Mouse (Mus musculus): Measurements from ENCODE around the gene Eml3. TPM values are rescaled to one million over a fixed set of nuclear protein-coding genes. Genes with fewer than 3 reads are reported as not detected.
A peak's percentile ranks its signal among the peaks of the same experiment; 100 is the strongest.
"Not testable (repeated sequence)": the region's sequence is repeated elsewhere in the genome, so short reads cannot be mapped to it uniquely, and the experiment has no call there.

Gene Eml3
- polyA plus RNA-seq, 1 experiment from 2014 or later, result 33.5 TPM

DNA sequence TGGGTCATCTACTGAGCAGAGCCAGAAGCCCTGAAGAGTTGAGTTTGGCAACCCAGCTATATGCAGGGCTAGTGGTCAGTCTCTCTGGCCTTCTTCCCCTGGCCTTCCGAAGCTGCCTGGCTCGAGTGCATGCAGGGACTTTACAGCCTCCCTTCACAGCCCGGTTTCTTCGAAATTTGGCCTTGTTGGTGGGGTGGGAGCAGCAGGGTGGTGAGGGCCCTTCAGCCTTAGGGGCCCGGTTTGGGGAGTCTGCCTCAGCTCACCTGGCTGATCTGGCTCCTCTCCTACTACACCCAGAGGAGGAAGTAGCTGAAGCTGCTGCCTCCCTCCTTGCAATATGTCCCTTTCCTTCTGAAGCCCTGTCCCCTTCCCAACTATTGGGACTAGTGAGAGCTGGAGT lies 33.1 kb upstream of the Eml3 start:
- H3K9ac ChIP-seq; ATAC-seq (replicated peaks; ENCODE audit: low FRiP score); H3K9me3 ChIP-seq (replicated peaks); H3K27ac ChIP-seq; H3K4me2 ChIP-seq; H3K4me3 ChIP-seq (replicated peaks); H3K27me3 ChIP-seq: not testable (repeated sequence)
- 87% methylated on average over 5 of the region's 5 CpGs for WGBS
- Histone ChIP-seq H3K4me1 (peaks cover 43% of the 10 kb centered on the region), H3K36me3 (peaks cover 42% of the 10 kb centered on the region)

- H3K4me1 ChIP-seq, result peaks cover 43% of the 10 kb centered on the region
- H3K4me2 ChIP-seq, result peak overlapping the region; percentile 63
- not testable (repeated sequence) for H3K27me3 ChIP-seq; H3K9me3 ChIP-seq (replicated peaks)
- ATAC-seq (replicated peaks; ENCODE audit: low FRiP score), result peak; percentile 47
- peak overlapping the region; percentile 93 for H3K27ac ChIP-seq
- peaks cover 46% of the 10 kb centered on the region for H3K36me3 ChIP-seq
- H3K4me3 ChIP-seq (replicated peaks), result peak overlapping the region; percentile 71
- H3K9ac ChIP-seq, result peak overlapping the region; percentile 46
- 19% methylated on average over 21 of the region's 21 CpGs for WGBS
These were observed 32.0 kb upstream of the Eml3 start for GRCm38 (mm10) chr19:8897211-8897864.

DNA sequence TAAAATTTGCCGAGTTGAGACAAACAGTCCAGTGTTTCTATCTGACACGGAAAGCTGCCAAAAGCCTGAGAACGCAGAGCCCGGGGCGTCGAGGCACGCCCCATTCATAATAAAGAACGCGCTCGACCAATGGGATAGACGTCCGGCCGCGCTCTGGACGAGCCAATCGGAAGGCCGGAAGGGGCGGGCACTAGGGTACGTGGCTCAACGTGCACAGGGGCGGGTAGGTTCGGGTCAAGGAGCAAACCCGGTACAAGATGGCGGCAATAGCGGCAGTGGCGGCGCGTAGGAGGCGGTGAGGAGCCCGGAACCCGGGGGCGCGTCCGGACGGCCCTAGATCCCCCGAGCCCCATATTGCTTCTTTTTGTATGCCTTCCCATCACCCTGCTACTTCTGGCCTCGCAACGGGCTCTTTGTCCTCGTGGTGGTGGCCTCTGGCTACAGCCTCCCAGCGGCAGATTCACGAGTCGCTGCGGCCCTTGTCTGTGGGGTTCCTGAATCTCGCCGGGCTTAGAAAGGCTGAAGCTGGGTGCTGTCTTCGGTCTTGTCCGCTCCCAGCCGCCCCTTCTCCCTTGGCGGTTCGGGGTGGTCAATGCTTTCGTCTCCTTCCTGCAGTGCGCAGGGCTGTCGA lies 31.4 kb upstream of the Eml3 start, which contains the start of gene Ganab:
Gene Ganab, plus strand, starts transcription at position 207 of the 631 bp plus-strand sequence.
- Histone ChIP-seq H3K9me3 (replicated peaks) (no peaks in the 10 kb centered on the region), H3K4me2 (peak within 1 kb of the TSS; percentile 63), H3K36me3 (peaks cover 51% of the 10 kb centered on the region), H3K27me3 (no peaks in the 10 kb centered on the region), H3K9ac (peak within 1 kb of the TSS; percentile 86), H3K4me3 (replicated peaks) (peak within 1 kb of the TSS; percentile 71), H3K4me1 (peaks cover 40% of the 10 kb centered on the region), H3K27ac (peak within 1 kb of the TSS; percentile 93)
- peak; percentile 98 for ATAC-seq (replicated peaks; ENCODE audit: low FRiP score)
- under 1% methylated on average over 53 of the region's 53 CpGs for WGBS

DNA sequence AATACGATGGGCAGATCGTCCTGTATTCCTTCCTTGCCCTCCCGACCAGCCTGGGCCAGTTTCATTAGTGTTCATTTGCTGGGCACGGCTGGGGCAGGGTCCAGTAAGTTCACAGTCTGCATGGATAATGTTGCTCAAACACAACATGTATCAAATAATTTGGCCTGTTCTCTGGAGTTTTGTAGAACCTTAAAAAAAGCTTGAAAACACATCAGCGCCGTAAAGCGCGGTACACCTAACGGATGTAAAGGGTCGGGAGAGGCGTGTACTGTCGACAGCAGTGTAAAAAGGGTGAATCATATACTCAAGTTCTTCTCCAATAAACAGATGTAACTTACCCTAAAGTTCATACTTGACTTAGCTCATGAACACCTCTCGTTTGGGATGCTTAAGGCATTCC lies 30.8 kb upstream of the Eml3 start:
- Histone ChIP-seq H3K9ac (peak overlapping the region; percentile 86), H3K9me3 (replicated peaks) (no peaks in the 10 kb centered on the region), H3K4me1 (peaks cover 36% of the 10 kb centered on the region), H3K4me3 (replicated peaks) (peak overlapping the region; percentile 71), H3K4me2 (peak overlapping the region; percentile 63), H3K27me3 (no peaks in the 10 kb centered on the region), H3K27ac (peak overlapping the region; percentile 93), H3K36me3 (peaks cover 57% of the 10 kb centered on the region)
- ATAC-seq (replicated peaks; ENCODE audit: low FRiP score), result no peak; the same call in 1 of the 2 replicates
- 3% methylated on average over 13 of the region's 13 CpGs for WGBS

DNA sequence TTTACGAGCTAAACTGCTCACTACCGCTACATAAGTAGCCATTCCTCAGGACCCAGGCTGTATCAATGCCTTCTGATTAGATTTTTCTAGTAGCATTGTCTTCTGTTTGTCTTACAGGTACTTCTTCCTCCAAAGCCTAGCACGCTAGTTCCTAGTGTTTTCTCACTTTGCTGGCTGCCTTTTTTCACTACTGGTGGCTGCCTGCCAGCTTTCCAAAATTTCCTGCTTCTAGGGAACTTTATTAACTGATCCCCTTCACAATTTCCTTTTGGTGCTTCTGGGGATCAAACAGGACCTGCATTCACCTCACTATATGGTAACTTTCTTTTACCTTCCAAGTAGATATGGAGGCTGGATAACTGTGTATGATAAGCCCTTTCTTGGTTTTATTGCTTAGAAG lies 30.3 kb upstream of the Eml3 start:
- Histone ChIP-seq H3K27ac (no peak overlapping the region), H3K36me3 (peaks cover 62% of the 10 kb centered on the region), H3K4me2 (peak overlapping the region; percentile 63), H3K9ac (peak overlapping the region; percentile 86), H3K27me3 (no peaks in the 10 kb centered on the region), H3K9me3 (replicated peaks) (no peaks in the 10 kb centered on the region), H3K4me3 (replicated peaks) (peak overlapping the region; percentile 71), H3K4me1 (peaks cover 31% of the 10 kb centered on the region)
- ATAC-seq (replicated peaks; ENCODE audit: low FRiP score), result no peak
- 22% methylated on average over 3 of the region's 3 CpGs for WGBS

GRCm38 (mm10) chr19:8903412-8903811 lies 25.9 kb upstream of the Eml3 start:
- H3K4me3 ChIP-seq (replicated peaks), result no peak overlapping the region
- peaks cover 15% of the 10 kb centered on the region for H3K4me1 ChIP-seq
- no peak overlapping the region for H3K27ac ChIP-seq
- no peak overlapping the region for H3K9ac ChIP-seq
- WGBS, result 96% methylated on average over 5 of the region's 5 CpGs
- no peaks in the 10 kb centered on the region for H3K27me3 ChIP-seq
- no peak for ATAC-seq (replicated peaks; ENCODE audit: low FRiP score)
- H3K4me2 ChIP-seq, result no peak overlapping the region
- H3K36me3 ChIP-seq, result peaks cover 76% of the 10 kb centered on the region
- H3K9me3 ChIP-seq (replicated peaks), result no peaks in the 10 kb centered on the region

GRCm38 (mm10) chr19:8908531-8908930 lies 20.8 kb upstream of the Eml3 start:
- Histone ChIP-seq H3K9me3 (replicated peaks) (no peaks in the 10 kb centered on the region), H3K4me1 (no peaks in the 10 kb centered on the region), H3K9ac (no peak overlapping the region), H3K27me3 (no peaks in the 10 kb centered on the region), H3K36me3 (peaks cover 98% of the 10 kb centered on the region), H3K4me2 (no peak overlapping the region), H3K27ac (no peak overlapping the region), H3K4me3 (replicated peaks) (no peak overlapping the region)
- ATAC-seq (replicated peaks; ENCODE audit: low FRiP score), result no peak
- 91% methylated on average over 6 of the region's 6 CpGs for WGBS

DNA sequence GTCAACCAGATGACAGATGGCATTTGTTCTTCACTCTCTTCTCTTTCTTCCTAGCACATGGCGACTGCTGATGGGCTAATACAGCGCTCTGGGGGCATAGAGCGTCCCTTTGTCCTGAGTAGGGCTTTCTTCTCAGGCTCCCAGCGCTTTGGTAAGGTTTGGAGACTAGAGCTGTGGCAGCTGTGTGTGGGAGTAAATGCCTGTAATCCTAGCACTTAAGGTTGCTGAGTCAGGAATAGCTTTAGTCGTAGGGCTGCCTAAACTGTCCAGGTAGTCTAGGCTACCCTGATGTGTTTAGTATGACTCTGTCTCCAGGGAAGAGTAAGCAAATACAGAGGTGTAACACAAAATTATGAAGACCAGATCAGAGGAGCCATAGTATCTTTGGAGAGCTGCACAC lies 17.5 kb upstream of the Eml3 start:
- Histone ChIP-seq H3K27me3 (no peaks in the 10 kb centered on the region), H3K4me3 (replicated peaks) (no peak overlapping the region)
- 82% methylated on average over 5 of the region's 5 CpGs for WGBS

GRCm38 (mm10) chr19:8914212-8914611 lies 15.1 kb upstream of the Eml3 start:
- H3K27ac ChIP-seq, result no peak overlapping the region
- H3K4me3 ChIP-seq (replicated peaks), result no peak overlapping the region
- H3K9me3 ChIP-seq (replicated peaks), result no peaks in the 10 kb centered on the region
- H3K4me1 ChIP-seq, result no peaks in the 10 kb centered on the region
- WGBS, result 93% methylated on average over 3 of the region's 3 CpGs
- ATAC-seq (replicated peaks; ENCODE audit: low FRiP score), result no peak
- H3K27me3 ChIP-seq, result no peaks in the 10 kb centered on the region
- peaks cover 81% of the 10 kb centered on the region for H3K36me3 ChIP-seq
- H3K9ac ChIP-seq, result no peak overlapping the region
- H3K4me2 ChIP-seq, result no peak overlapping the region

More for the DNA sequence above, 17.5 kb upstream of the Eml3 start:
- Histone ChIP-seq H3K27ac (no peak overlapping the region), H3K4me1 (no peaks in the 10 kb centered on the region), H3K9me3 (replicated peaks) (no peaks in the 10 kb centered on the region), H3K36me3 (peaks cover 100% of the 10 kb centered on the region), H3K4me2 (no peak overlapping the region), H3K9ac (no peak overlapping the region)
- ATAC-seq (replicated peaks; ENCODE audit: low FRiP score), result no peak

- ATAC-seq (replicated peaks; ENCODE audit: low FRiP score), result no peak
- H3K4me1 ChIP-seq, result peaks cover 9% of the 10 kb centered on the region
- H3K27ac ChIP-seq, result no peak overlapping the region
- H3K9ac ChIP-seq, result no peak overlapping the region
- peaks cover 48% of the 10 kb centered on the region for H3K36me3 ChIP-seq
- H3K9me3 ChIP-seq (replicated peaks), result no peaks in the 10 kb centered on the region
- WGBS, result 91% methylated on average over 3 of the region's 3 CpGs
- H3K4me2 ChIP-seq, result no peak overlapping the region
- no peak overlapping the region for H3K4me3 ChIP-seq (replicated peaks)
- no peaks in the 10 kb centered on the region for H3K27me3 ChIP-seq
These were observed 10.4 kb upstream of the Eml3 start for GRCm38 (mm10) chr19:8919000-8919399.

DNA sequence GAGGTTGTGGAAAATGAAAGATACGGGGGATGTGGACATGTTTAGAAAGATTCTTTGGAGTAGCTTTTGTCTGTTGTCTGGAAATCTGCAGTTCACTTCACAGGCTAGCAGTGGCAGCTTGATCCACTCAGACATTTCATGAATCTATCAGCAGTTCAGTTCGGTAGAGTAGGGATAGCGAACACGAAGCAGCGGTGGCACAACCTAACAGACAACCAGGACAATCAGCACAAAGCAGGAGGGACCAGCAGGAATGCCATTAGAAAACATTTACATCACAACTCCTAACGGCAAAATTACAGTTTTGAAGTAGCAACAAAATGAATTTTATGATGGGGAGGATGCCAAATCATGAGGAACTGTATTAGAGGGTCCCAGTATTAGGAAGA lies 9.7 kb upstream of the Eml3 start:
- 53% methylated on average over 6 of the region's 6 CpGs for WGBS
- Histone ChIP-seq H3K9ac (no peak overlapping the region), H3K4me3 (replicated peaks) (peak overlapping the region; percentile 88)

DNA sequence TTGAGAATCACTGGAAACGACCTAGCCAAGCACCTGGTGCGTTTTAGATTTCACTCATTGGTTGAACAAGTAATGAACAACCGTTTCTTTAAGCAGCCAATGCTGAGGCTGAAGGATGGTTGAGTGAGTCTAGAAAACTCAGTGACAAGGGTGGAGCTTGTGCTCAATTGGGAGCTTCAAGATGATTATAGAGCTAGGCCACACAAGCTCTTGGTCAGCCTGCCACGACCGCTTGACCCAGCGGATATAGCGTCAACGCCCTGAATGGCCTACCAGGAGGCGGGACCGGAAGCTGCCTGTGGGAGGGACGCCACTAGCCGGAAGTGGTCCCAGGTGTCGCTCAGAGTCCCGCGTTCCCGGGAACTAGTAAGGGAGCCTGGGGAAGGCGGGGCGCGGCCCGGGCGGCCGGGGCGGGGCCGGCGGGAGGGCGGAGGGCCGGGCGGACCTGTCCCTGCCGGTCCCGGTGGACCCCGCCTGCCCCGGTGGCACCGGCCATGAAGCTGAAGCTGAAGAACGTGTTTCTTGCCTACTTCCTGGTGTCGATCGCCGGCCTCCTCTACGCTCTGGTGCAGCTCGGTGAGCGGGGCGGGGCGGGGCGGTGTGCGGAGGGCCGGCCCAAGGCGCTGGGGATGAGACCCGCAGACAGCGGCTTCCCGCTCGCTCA lies 9.1 kb upstream of the Eml3 start, which contains the start of gene B3gat3:
Gene B3gat3, plus strand, starts transcription at position 302 of the 664 bp plus-strand sequence.
- H3K27me3 ChIP-seq, result no peaks in the 10 kb centered on the region
- H3K4me3 ChIP-seq (replicated peaks), result peak within 1 kb of the TSS; percentile 88
- peaks cover 38% of the 10 kb centered on the region for H3K36me3 ChIP-seq
- ATAC-seq (replicated peaks; ENCODE audit: low FRiP score), result peak; percentile 98
- peak within 1 kb of the TSS; percentile 96 for H3K27ac ChIP-seq
- under 1% methylated on average over 50 of the region's 50 CpGs for WGBS
- H3K4me1 ChIP-seq, result peaks cover 9% of the 10 kb centered on the region
- peak within 1 kb of the TSS; percentile 76 for H3K4me2 ChIP-seq
- H3K9ac ChIP-seq, result peak within 1 kb of the TSS; percentile 80
- H3K9me3 ChIP-seq (replicated peaks), result no peaks in the 10 kb centered on the region

More for the DNA sequence above, 9.7 kb upstream of the Eml3 start:
- Histone ChIP-seq H3K36me3 (peaks cover 41% of the 10 kb centered on the region), H3K4me1 (peaks cover 9% of the 10 kb centered on the region), H3K27ac (peak overlapping the region; percentile 96), H3K27me3 (no peaks in the 10 kb centered on the region), H3K9me3 (replicated peaks) (no peaks in the 10 kb centered on the region), H3K4me2 (peak overlapping the region; percentile 76)
- ATAC-seq (replicated peaks; ENCODE audit: low FRiP score), result no peak

Data from kidney, embryonic 15.5 days (tissue).